Mouse (Mus musculus): ENCODE results near the gene Atp8b4. TPM values are rescaled to one million over a fixed set of nuclear protein-coding genes. Genes with fewer than 3 reads are reported as not detected.

Atp8b4 gene
- polyA plus RNA-seq, 1 experiment from 2014 or later = 1.3 TPM

DNA sequence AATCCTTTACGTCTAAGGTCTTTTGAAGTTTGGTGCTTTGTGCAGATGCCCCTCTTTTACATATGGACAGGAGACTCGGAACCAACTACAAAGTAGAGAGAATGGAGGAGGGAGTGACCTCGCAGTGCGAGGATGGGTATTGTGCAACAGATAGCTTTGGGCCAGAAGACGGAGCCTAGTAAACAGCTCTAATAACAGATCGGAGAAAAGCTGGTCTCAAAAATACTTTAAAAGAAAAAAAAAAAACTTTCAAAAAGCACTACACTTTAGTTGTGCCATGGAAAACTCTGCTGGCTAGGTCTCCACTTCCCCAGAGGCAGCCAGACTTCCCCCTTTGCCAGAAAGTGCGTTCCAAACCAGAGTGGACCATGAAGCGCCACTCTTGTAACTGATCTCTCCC, 161.0 kb downstream of the Atp8b4 start:
- no peak overlapping the region for H3K27ac ChIP-seq (replicated peaks)
- H3K27me3 ChIP-seq (replicated peaks; ENCODE audit: low read depth, poor library complexity, severe bottlenecking) = no peaks in the 10 kb centered on the region
- DNase-seq (ENCODE audit: low spot score) = no peak
- H3K4me3 ChIP-seq = no peak overlapping the region
- H3K4me1 ChIP-seq = no peaks in the 10 kb centered on the region
- H3K9me3 ChIP-seq = no peaks in the 10 kb centered on the region
- no peaks in the 10 kb centered on the region for H3K36me3 ChIP-seq (replicated peaks)
- 77% methylated on average over 8 of the region's 8 CpGs for WGBS

DNA sequence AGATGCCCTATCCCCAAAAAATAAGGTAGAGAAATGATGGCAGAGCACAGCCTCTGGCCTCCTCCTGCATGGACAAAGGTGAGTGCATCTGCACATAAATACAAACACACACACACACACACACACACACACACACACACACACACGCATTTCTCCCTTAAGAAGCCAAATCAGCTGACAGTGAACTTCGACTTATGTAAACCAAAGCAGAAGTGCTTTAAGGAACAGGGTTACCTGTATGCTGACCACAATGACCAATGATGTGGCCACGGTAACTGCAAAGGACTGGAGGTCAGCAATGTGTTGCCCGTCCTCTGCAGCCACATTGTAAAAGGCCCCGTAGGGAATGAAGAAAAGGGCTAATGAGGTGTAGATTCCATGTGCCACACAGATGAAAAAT, 163.3 kb downstream of the Atp8b4 start:
- Histone ChIP-seq H3K36me3 (replicated peaks) (no peaks in the 10 kb centered on the region), H3K27ac (replicated peaks) (no peak overlapping the region), H3K9me3 (no peaks in the 10 kb centered on the region), H3K4me3 (no peak overlapping the region), H3K27me3 (replicated peaks; ENCODE audit: low read depth, poor library complexity, severe bottlenecking) (no peaks in the 10 kb centered on the region), H3K4me1 (no peaks in the 10 kb centered on the region)
- no peak for DNase-seq (ENCODE audit: low spot score)
- 89% methylated on average over 5 of the region's 5 CpGs for WGBS

DNA sequence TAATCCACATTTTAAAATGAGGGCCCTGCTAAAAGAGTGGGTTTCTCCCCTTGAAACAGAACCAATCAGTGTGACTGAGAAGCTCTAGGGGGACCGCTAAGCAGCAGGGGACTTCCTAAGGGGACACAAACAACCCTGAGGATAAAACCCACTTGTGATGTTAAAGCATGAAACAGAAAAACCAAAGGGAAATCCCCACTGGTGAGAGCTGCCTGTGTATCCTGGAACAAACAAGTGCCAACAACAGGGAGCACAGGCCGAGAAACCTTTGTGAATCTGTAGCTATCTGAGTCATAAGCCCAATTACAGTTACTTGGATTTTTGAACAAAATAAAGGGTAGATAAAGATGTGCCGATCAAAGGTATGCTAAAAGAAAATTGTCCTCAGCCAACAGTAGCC, 168.7 kb downstream of the Atp8b4 start:
- no peaks in the 10 kb centered on the region for H3K36me3 ChIP-seq (replicated peaks)
- no peaks in the 10 kb centered on the region for H3K9me3 ChIP-seq
- WGBS = 87% methylated on average over 3 of the region's 3 CpGs
- no peaks in the 10 kb centered on the region for H3K27me3 ChIP-seq (replicated peaks; ENCODE audit: low read depth, poor library complexity, severe bottlenecking)
- no peak overlapping the region for H3K4me3 ChIP-seq
- no peak for DNase-seq (ENCODE audit: low spot score)
- H3K4me1 ChIP-seq = no peaks in the 10 kb centered on the region
- H3K27ac ChIP-seq (replicated peaks) = no peak overlapping the region

DNA sequence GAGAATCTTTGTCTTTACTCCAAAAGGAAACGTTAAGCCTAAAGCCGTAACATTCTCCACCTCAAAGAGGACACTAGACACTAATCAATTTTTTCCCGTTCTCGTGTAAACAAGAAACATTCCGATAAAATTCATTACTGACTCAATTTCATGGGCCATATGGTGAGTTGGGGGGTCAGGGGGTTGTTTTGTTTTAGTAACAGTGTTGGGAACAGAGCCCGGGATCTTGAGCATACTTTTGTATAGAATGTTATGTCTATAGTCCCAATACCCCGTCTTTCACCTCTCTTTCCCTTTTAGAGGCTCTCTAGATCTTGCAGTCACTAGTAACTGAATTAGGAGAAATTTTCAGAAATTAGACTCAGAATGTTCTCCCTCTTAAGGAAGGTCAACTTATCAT, 177.3 kb downstream of the Atp8b4 start:
- no peak overlapping the region for H3K27ac ChIP-seq (replicated peaks)
- no peaks in the 10 kb centered on the region for H3K27me3 ChIP-seq (replicated peaks; ENCODE audit: low read depth, poor library complexity, severe bottlenecking)
- H3K4me3 ChIP-seq = no peak overlapping the region
- no peaks in the 10 kb centered on the region for H3K9me3 ChIP-seq
- H3K4me1 ChIP-seq = no peaks in the 10 kb centered on the region
- 86% methylated on average over 7 of the region's 7 CpGs for WGBS
- H3K36me3 ChIP-seq (replicated peaks) = no peaks in the 10 kb centered on the region
- DNase-seq (ENCODE audit: low spot score) = no peak

DNA sequence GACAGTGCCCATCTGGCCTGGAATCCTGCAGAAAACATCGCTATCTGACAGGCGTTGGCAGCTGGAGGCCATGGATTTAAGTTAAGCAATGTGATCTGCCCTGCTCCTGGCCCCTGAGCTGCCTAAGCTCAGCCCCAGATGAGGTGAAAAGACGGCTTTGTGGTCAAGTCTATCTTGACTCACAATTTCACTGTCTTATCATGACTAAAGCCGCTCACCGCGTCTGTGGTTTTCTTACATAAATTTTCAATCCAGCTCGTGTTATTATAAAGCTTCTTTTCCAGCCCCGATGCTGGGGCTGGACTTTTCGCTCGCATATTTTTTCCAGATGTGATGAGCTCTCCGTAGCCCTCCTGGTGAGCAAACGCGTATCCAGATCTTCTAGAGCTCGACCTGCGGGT, 177.8 kb downstream of the Atp8b4 start:
- no peak for DNase-seq (ENCODE audit: low spot score)
- 87% methylated on average over 15 of the region's 15 CpGs for WGBS

DNA sequence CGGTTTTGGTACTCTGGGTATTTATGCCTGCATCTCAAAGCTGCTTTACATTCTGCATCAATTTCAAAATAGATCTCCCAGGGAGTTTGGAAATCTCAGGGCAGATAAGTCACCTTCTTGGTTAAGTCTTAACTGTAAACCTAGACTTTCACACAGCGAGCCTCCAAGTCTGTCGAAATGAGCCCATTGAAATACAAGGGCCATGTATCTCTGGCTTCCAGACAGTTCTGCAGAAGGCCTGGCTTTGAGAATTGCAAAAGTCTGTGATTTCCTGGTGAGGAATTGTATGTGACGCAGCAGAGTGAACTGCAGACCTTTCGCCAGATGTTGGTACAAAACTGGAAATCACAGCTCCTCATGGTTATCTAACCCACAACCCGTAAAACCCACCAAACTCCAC, 182.4 kb downstream of the Atp8b4 start:
- Histone ChIP-seq H3K4me3 (no peak overlapping the region), H3K27me3 (replicated peaks; ENCODE audit: low read depth, poor library complexity, severe bottlenecking) (no peaks in the 10 kb centered on the region)
- 87% methylated on average over 6 of the region's 6 CpGs for WGBS

More for the DNA sequence above, 177.8 kb downstream of the Atp8b4 start:
- Histone ChIP-seq H3K36me3 (replicated peaks) (no peaks in the 10 kb centered on the region), H3K27ac (replicated peaks) (no peak overlapping the region), H3K4me1 (no peaks in the 10 kb centered on the region), H3K9me3 (no peaks in the 10 kb centered on the region), H3K4me3 (no peak overlapping the region), H3K27me3 (replicated peaks; ENCODE audit: low read depth, poor library complexity, severe bottlenecking) (no peaks in the 10 kb centered on the region)

DNA sequence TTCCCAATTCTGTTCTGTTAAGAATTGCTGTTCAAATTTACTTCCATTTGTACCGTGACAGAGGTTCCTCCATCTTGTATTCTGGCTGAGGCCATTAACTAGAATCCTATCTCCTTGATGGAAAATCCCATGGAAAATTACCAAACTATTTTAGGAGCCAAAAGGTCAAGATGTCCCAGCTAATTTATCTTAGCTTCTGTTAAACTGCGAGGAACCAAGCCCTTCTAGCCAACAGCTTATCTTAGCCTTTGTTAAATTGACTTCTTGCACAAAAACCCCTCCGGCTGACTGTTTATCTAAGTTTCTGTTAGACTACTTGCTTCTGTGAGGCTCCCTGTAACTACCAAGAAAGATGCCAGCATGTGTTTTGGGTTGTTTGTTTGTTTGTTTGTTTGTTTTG, 183.5 kb downstream of the Atp8b4 start:
- H3K4me1 ChIP-seq = no peaks in the 10 kb centered on the region
- WGBS = 81% methylated on average over 3 of the region's 3 CpGs

More for the DNA sequence above, 182.4 kb downstream of the Atp8b4 start:
- Histone ChIP-seq H3K27ac (replicated peaks) (no peak overlapping the region), H3K4me1 (no peaks in the 10 kb centered on the region), H3K9me3 (no peaks in the 10 kb centered on the region), H3K36me3 (replicated peaks) (no peaks in the 10 kb centered on the region)
- DNase-seq (ENCODE audit: low spot score) = no peak

DNA sequence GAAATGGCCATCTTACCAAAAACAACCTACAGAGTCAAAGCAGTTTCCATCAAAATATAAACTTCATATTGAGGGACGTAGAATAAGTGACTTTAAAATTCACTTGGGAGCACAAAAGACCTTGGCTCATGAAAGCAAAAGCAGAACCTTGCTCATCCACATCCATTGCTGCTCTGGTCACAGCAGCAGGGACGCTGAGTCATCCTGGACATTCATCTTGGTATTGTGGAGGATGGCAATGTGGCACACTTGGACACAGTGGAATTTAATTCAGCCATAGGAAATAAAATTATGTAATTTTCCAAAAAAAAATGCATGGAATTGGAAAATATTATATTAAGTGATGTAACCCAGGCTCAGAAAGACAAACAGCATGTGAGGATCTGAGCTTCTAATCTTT, 184.1 kb downstream of the Atp8b4 start:
- H3K27me3 ChIP-seq (replicated peaks; ENCODE audit: low read depth, poor library complexity, severe bottlenecking) = no peaks in the 10 kb centered on the region
- 89% methylated on average over 2 of the region's 2 CpGs for WGBS
- no peak for DNase-seq (ENCODE audit: low spot score)
- H3K36me3 ChIP-seq (replicated peaks) = no peaks in the 10 kb centered on the region
- H3K4me3 ChIP-seq = no peak overlapping the region
- no peak overlapping the region for H3K27ac ChIP-seq (replicated peaks)
- H3K4me1 ChIP-seq = no peaks in the 10 kb centered on the region
- no peaks in the 10 kb centered on the region for H3K9me3 ChIP-seq

More for the DNA sequence above, 183.5 kb downstream of the Atp8b4 start:
- DNase-seq (ENCODE audit: low spot score) = no peak
- Histone ChIP-seq H3K27me3 (replicated peaks; ENCODE audit: low read depth, poor library complexity, severe bottlenecking) (no peaks in the 10 kb centered on the region), H3K36me3 (replicated peaks) (no peaks in the 10 kb centered on the region), H3K9me3 (no peaks in the 10 kb centered on the region), H3K4me3 (no peak overlapping the region), H3K27ac (replicated peaks) (no peak overlapping the region)

DNA sequence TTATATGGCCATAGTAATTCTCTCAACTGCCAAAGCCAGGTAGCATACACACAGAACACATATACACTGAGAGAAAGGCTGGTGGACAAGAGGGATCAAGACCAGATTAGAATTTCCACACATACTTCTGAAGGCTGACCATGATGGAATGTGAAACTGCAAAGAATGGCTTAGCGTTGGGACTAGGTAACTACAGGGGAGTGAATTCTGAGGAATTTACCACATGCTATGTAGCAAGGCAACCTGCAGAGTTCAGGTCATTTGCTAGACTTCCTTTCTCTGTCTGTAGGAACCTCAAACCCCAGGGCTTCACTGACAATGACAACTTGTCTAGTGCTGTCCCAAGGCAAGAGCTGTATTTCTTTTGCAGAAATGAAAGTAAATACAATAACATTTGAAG, 189.4 kb downstream of the Atp8b4 start:
- H3K9me3 ChIP-seq = no peaks in the 10 kb centered on the region
- H3K27me3 ChIP-seq (replicated peaks; ENCODE audit: low read depth, poor library complexity, severe bottlenecking) = no peaks in the 10 kb centered on the region
- no peak overlapping the region for H3K27ac ChIP-seq (replicated peaks)
- H3K4me3 ChIP-seq = no peak overlapping the region
- 42% methylated on average over 1 of the region's 1 CpGs for WGBS
- no peaks in the 10 kb centered on the region for H3K36me3 ChIP-seq (replicated peaks)
- no peak for DNase-seq (ENCODE audit: low spot score)
- H3K4me1 ChIP-seq = no peaks in the 10 kb centered on the region

DNA sequence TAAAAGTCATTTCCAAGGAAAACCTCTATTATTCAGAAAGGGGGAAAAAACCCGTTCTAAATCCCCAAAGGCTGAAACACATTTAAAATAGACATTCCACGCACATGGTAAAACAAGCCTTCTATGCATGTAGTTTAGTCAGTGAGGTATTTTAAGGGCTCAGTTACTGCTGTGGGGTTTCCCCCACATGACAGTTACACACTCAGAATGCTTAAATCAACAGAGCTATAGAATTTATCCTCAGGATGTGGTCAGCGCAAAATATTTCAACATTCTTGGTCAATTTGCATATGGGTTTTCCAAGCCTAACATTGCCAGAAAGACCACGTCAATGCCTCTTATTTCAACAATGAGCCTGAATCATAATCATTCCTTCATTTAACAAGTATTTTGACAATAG, 190.5 kb downstream of the Atp8b4 start:
- H3K4me3 ChIP-seq = no peak overlapping the region
- no peaks in the 10 kb centered on the region for H3K36me3 ChIP-seq (replicated peaks)
- DNase-seq (ENCODE audit: low spot score) = no peak
- no peak overlapping the region for H3K27ac ChIP-seq (replicated peaks)
- H3K9me3 ChIP-seq = no peaks in the 10 kb centered on the region
- 91% methylated on average over 4 of the region's 4 CpGs for WGBS
- H3K4me1 ChIP-seq = 0 out of 2 replicates have a peak, but pooled peaks cover under 1% of the 10 kb centered on the region
- H3K27me3 ChIP-seq (replicated peaks; ENCODE audit: low read depth, poor library complexity, severe bottlenecking) = no peaks in the 10 kb centered on the region

DNA sequence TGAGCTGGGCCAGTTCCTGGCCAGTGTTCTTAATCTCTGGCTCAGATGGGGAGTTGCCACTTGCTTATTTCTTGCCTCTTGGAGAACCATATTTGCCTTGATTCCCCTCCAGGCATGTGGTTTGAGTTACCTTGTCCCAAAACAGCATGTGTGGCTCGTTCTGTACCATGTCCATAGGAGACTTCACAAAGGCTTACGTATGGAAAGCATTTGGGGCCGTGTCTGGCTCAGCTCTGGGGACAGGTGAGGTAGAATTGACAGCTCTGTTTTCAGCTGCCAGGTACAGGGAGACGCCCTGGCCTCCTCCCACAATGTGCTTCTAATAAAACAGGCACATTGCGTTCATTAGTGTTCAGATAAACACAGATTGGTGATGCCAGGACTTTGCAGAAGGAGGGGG, 195.9 kb downstream of the Atp8b4 start:
- WGBS = 45% methylated on average over 5 of the region's 5 CpGs
- H3K27me3 ChIP-seq (replicated peaks; ENCODE audit: low read depth, poor library complexity, severe bottlenecking) = no peaks in the 10 kb centered on the region
- H3K27ac ChIP-seq (replicated peaks) = no peak overlapping the region
- no peaks in the 10 kb centered on the region for H3K9me3 ChIP-seq
- no peaks in the 10 kb centered on the region for H3K36me3 ChIP-seq (replicated peaks)
- peaks cover 9% of the 10 kb centered on the region; the same call in 1 of the 2 replicates for H3K4me1 ChIP-seq
- H3K4me3 ChIP-seq = no peak overlapping the region
- peak; percentile 40 for DNase-seq (ENCODE audit: low spot score)

DNA sequence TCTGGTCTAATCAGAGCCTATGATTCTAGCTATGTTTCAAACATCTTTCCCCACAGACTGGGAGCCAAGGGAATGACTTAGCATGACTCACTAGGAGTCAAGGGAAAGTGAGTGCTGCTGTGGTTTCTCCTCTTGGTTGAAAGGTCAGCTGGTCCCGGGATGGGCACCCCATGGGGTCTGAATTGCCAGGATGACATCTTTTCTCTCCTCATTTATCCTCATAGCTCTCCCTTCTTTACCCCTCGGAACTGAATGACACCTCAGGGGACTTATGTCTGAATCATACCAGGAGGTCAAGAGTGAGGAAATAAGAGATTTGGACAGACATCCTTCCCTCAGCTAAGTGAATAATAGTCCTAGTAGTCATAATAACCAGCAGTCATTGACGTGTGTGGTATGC, 197.2 kb downstream of the Atp8b4 start:
- Histone ChIP-seq H3K27ac (replicated peaks) (no peak overlapping the region), H3K4me1 (peaks cover 9% of the 10 kb centered on the region; the same call in 1 of the 2 replicates), H3K27me3 (replicated peaks; ENCODE audit: low read depth, poor library complexity, severe bottlenecking) (no peaks in the 10 kb centered on the region), H3K36me3 (replicated peaks) (no peaks in the 10 kb centered on the region), H3K9me3 (no peaks in the 10 kb centered on the region), H3K4me3 (no peak overlapping the region)
- WGBS = 49% methylated on average over 3 of the region's 3 CpGs
- no peak for DNase-seq (ENCODE audit: low spot score)

DNA sequence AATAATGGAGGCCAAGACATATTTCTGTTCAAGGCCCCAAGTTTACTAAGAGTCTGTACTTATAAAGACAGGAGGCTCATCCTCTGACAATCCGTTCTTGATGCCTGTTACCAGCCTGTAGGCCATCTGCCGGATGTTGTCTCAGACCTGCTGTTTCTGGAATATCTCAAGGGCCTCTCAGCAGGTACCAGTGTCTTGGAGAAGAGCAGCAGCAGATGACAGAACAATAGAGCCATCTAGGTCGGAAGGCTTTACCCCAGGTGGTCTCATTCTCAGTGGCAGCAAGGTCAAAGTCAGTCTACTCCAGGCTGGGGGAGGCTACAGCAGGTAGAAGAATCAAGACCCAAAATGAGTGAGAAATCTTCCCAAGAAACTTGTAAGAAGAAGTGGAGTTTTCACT, 198.1 kb downstream of the Atp8b4 start:
- WGBS = 66% methylated on average over 3 of the region's 3 CpGs
- Histone ChIP-seq H3K27ac (replicated peaks) (no peak overlapping the region), H3K4me1 (peaks cover 9% of the 10 kb centered on the region; the same call in 1 of the 2 replicates), H3K27me3 (replicated peaks; ENCODE audit: low read depth, poor library complexity, severe bottlenecking) (no peaks in the 10 kb centered on the region), H3K9me3 (no peaks in the 10 kb centered on the region), H3K36me3 (replicated peaks) (no peaks in the 10 kb centered on the region), H3K4me3 (no peak overlapping the region)
- DNase-seq (ENCODE audit: low spot score) = no peak

DNA sequence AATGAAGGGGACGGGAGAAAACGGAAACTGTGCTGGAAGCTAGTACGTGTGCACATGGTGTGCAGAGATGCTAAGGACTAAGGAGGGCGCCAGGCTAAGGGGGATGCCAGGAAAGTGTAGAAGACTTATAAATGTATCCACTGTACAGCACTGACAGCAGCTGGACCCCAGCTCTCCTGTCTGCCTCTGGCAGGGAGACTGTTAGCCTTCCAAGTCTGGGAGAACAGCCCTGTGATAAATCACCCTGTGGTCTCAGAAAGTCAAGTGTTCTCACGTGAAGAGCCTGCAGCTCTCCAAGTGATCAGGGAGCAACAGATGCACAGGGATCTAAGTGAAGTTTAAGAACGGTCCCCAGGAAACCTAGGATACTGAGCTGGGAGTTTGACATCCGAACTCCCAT, 209.8 kb downstream of the Atp8b4 start:
- DNase-seq (ENCODE audit: low spot score) = no peak
- WGBS = 86% methylated on average over 7 of the region's 7 CpGs
- Histone ChIP-seq H3K36me3 (replicated peaks) (no peaks in the 10 kb centered on the region), H3K4me3 (no peak overlapping the region), H3K27ac (replicated peaks) (no peak overlapping the region), H3K27me3 (replicated peaks; ENCODE audit: low read depth, poor library complexity, severe bottlenecking) (no peaks in the 10 kb centered on the region), H3K4me1 (no peaks in the 10 kb centered on the region), H3K9me3 (no peaks in the 10 kb centered on the region)

All from embryonic facial prominence, embryonic 10.5 days (tissue).